Mouse (Mus musculus) left cerebral cortex, postnatal 36 days (tissue): Measurements from ENCODE around the gene Cox7a2l. TPM values are rescaled to one million over a fixed set of nuclear protein-coding genes. Genes with fewer than 3 reads are reported as not detected.

Source experiments
- DNase-seq, 2 experiments: peaks; one replicate each; pipeline ENCODE4 v3.0.0; 2021 to 2022; ENCODE audit warnings: low spot score in 2 of 2, mixed read lengths in 1 of 2
- intact Hi-C: fragments of 180-260 bp; cut with DNase I; formaldehyde crosslinking; loops from one replicate; pipeline ENCODE4 v1.15.1; 2025
- total RNA-seq, 2 experiments: library from RNA; stranded (reverse); gene quantifications; 2 replicates each; pipeline ENCODE4 v1.2.3; 2021

Cox7a2l gene
- total RNA-seq, 2 experiments from 2014 or later = 159 to 190 TPM

GRCm38 (mm10) chr17:83469586-83469985 lies 47.5 kb downstream of the Cox7a2l start:
- intact Hi-C loops = no loop called here
- DNase-seq = no peak

- intact Hi-C loops = no loop called here
- DNase-seq = no peak
These were observed 50.4 kb downstream of the Cox7a2l start for GRCm38 (mm10) chr17:83466697-83467251.

DNA sequence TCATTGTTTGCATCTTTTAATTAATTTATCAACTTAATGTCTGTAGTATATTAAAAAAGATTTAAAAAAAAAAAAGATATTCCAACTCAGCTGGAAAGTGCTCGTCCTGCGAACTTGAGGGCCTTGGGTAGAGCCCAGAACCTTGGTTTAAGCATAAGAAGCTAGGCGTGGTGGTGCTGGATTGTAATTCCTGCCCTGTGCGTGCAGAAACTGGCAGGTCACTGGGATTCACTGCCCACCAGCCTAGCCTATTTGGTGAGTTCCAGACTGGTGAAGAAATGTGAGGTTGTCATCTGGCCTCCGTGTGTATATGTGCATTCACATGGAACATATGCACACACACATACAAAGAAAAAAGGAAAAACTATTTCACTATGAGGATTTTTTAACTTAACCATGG lies 51.2 kb downstream of the Cox7a2l start:
- intact Hi-C loops = no loop called here
- no peak for DNase-seq

GRCm38 (mm10) chr17:83457271-83457670 lies 59.9 kb downstream of the Cox7a2l start:
- intact Hi-C loops = no loop called here
- no peak for DNase-seq

GRCm38 (mm10) chr17:83453587-83453986 lies 63.5 kb downstream of the Cox7a2l start:
- intact Hi-C loops = no loop called here
- no peak for DNase-seq

- DNase-seq = no peak
- intact Hi-C loops = no loop called here
These were observed 64.7 kb downstream of the Cox7a2l start for GRCm38 (mm10) chr17:83452451-83452850.

Other genes starting within 250 kb of the Cox7a2l start
- gene Eml4, start 166.4 kb downstream of the Cox7a2l start, total RNA-seq = 10 to 100 TPM; 20.2 to 23.1 TPM
- 10 to 100 TPM in 1 of 2 experiments, 1 to 10 TPM in 1; 8.9 to 10.3 TPM for gene Kcng3, start 114.6 kb upstream of the Cox7a2l start, total RNA-seq
- 10 to 100 TPM; 84.4 to 87.5 TPM for gene Mta3, start 188.8 kb upstream of the Cox7a2l start, total RNA-seq